Mouse (Mus musculus) right cerebral cortex, postnatal 36 days (tissue): Measurements from ENCODE around the gene Tnfsf13.
"Not testable (repeated sequence)": the region's sequence is repeated elsewhere in the genome, so short reads cannot be mapped to it uniquely, and the experiment has no call there.

Experiments
- DNase-seq, 2 experiments: peaks; one replicate each; pipeline ENCODE4 v3.0.0; 2022; ENCODE audit warnings: low spot score in 2 of 2, mixed read lengths in 1 of 2

Gene Tnfsf13

DNA sequence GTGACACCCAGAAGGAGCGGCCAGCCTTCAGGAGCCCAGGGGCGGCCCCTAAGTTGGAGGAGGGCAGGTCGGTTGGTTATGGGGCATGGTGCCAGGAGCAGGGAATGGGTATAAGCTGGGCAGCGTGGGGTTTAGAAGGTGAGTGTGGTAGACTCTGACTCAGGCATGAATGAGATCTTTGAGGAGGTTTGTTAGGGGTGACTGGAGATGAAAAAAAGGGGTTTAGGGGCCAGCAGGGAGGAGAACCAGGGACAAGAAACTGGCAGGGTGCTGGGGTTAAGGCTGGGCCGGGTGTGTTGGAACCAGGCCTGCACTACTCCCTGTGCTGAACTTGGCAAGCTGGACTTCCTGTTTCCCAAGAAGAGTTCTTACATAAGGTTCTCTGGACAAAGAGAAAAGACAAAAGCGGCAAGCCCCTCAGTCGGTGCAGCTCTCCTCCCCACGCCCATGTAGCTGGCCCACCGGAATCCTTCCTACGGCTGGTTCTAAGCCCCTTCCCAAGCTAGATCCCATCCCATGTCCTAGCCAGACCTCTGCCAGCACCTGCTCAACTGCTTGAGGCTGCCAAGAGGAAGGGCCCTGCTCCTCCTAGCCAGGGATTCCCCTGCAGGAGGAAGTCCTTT, at the start of gene Tnfsf13:
Gene Tnfsf13, minus strand, starts transcription at position 259 of the 623 bp plus-strand sequence.
- peak; percentile 37 to 50 for DNase-seq

DNA sequence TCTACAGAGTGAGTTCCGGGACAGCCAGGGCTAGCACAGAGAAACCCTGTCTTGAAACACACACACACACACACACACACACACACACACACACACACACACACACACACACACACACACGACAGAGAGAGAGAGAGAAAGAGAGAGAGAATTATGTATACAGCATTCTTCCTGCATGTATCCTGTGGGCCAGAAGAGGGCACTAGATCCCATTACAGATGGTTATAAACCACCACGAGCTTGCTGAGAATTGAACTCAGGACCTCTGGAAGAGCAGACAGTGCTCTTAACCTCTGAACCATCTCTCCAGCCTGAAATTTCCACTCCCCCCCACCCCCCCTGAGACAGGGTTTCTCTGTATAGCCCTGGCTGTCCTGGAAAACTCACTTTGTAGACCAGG, 45.8 kb upstream of the Tnfsf13 start:
- DNase-seq = not testable (repeated sequence)

GRCm38 (mm10) chr11:69729063-69729462, 43.5 kb upstream of the Tnfsf13 start:
- no peak for DNase-seq

GRCm38 (mm10) chr11:69725951-69726350, 40.4 kb upstream of the Tnfsf13 start:
- no peak for DNase-seq

- DNase-seq = no peak
Measured at GRCm38 (mm10) chr11:69723074-69723473, 37.5 kb upstream of the Tnfsf13 start.

- no peak for DNase-seq
Measured at GRCm38 (mm10) chr11:69720852-69721251, 35.3 kb upstream of the Tnfsf13 start.

DNA sequence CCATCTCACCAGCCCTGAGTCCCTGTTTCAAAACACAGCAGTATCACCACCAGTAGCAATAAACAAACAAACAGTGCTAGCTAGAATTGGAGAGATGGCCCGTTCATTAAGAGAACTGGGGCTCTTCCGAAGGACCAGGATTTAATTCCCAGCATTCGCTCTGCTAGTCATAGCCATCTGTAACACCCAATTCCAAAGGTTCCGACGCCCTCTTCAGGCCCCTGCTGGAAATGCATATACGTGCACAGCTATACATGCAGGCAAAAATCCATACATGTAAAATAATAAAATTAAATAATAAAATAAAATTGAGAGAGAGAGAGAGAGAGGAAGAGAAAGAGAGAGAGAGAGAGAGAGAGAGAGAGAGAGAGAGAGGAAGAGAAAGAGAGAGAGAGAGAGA, 33.8 kb upstream of the Tnfsf13 start:
- no peak for DNase-seq

- no peak for DNase-seq
Measured at GRCm38 (mm10) chr11:69718661-69719060, 33.1 kb upstream of the Tnfsf13 start.

GRCm38 (mm10) chr11:69716953-69717352, 31.4 kb upstream of the Tnfsf13 start:
- no peak for DNase-seq

GRCm38 (mm10) chr11:69715929-69716328, 30.3 kb upstream of the Tnfsf13 start:
- no peak for DNase-seq

- DNase-seq = no peak
Measured at GRCm38 (mm10) chr11:69715482-69715881, 29.9 kb upstream of the Tnfsf13 start.

DNA sequence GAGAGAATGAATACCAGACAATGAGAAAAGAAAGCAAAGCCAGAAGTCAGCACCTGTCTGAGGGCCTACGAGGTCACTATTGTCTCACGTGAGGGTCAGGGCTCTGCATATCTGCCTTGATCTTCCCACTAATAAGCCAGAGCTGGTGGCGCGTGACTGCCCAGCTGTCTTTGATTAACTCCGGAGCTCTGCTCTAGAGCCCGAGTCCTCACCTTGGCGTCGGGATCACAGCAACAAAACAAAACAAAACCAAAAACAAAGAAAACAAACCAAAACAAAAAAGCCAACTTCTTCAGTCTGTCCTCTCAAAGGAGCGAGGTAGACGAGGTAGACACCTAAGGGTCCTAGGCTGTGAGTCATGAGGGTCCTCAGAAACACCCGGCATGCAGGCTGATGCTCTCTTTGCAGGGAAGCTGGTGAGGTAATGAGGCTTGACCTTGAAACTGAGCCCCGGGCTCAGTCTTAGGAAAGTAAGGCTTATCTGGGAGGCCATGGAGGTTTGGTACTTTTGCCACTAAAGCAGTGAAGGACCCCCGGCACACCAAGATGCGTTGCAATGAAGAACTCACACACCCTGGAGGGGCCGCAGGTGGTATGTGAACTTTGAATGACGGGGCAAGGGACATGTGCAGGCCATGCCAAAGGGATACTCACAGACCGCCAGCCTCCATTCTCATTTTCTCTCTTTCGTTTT, 29.2 kb upstream of the Tnfsf13 start:
- no peak for DNase-seq

GRCm38 (mm10) chr11:69712954-69713672, 27.5 kb upstream of the Tnfsf13 start:
- no peak for DNase-seq

GRCm38 (mm10) chr11:69711082-69711481, 25.5 kb upstream of the Tnfsf13 start:
- DNase-seq = no peak

DNA sequence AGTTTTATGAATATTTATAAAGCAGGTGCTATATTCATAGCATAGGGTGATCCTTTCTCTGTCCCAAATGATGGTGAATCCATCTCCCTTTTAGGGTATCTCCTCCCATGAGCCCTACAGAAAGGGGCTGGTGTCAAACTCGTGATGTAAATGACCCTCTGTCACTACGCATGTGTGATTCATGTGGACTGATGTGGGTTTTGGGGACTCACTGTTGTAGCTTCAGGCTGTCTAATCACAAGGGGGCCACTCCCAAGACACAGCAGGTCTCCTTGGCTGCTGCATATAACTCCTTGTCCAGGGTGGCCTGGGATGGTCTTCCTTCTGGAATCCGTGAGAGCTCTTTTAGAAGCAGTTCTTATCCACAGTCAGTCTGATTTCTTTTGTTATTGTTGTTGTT, 24.9 kb upstream of the Tnfsf13 start:
- DNase-seq = no peak

DNA sequence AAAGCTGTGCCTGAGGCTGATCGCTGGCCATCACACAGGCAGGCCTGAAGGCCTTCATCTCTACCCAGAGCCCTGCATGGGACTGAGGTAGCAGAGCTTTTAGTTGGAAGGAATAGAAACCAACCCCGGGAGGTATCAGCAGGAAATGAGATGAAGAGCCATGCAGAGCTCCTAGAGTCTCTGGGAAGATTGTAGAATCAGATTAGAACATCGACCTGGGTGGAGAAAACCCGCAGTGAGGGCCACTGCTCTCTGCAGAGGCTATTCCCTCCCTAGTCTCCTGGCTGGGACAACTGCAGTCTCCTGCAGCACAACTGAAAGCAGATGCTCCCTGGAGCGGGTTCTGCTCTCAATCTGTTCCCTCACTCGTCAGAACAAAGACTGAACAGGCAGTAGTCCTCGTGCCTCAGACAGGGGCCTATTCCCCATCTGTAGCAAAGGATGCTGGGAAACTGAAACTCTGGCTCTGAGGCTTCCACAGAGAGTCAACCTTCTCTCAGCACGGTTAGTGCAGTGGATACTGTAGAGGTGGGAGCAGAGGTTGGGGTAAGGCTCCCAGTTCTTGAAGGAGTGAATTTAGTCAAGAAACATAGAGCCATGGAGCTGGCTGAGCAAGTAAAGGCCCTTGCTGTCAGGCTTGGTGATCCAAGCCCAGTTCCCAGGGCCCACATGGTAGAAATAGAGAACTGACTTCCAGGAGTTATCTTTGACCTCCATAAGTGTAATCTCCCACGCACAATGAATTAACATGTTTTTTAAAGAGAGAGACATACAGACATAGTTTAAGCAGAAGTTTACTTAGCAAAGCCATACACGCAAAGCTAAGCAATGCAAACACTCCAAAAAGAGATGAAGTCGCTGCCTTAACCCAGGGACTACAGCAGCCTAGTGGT, 24.2 kb upstream of the Tnfsf13 start:
- no peak for DNase-seq

- DNase-seq = no peak
Measured at GRCm38 (mm10) chr11:69708614-69709265, 23.2 kb upstream of the Tnfsf13 start.

- no peak for DNase-seq
Measured at GRCm38 (mm10) chr11:69707873-69708381, 22.3 kb upstream of the Tnfsf13 start.

- no peak for DNase-seq
Measured at GRCm38 (mm10) chr11:69707480-69707847, 21.9 kb upstream of the Tnfsf13 start.

DNA sequence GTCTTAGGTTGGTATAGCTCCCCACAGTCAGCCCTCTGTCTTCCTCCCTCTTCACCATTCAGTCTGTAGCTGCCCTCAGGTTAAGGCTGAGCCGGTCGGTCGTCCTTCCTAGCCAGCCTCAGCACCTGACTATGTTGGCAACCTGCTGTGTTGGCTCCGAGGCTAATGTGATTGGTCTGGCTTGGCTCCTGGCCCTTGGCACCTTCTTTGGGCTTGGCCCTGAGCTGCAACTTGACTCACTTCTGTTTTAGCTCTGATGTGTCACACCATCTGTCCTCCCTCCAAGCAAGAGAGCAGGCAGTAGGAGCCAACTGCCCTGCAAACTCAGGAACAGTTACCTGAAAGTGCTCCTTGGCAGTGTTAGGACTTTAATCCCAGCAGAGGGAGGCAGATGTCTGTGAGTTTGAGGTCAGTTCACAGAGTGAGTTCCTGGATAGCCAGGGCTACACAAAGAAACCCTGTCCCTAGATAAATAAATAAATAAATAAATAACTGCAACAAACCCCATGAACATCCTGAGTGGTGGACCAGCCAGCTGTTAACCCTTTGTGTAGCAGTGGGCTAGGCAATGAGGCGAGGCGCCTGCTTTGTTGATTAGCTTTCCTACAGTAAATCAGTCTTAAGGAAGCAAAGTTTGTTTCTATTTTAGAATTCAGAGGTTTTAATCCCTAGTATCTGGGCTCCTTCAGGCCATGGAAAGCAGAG, 21.3 kb upstream of the Tnfsf13 start:
- DNase-seq = no peak

DNA sequence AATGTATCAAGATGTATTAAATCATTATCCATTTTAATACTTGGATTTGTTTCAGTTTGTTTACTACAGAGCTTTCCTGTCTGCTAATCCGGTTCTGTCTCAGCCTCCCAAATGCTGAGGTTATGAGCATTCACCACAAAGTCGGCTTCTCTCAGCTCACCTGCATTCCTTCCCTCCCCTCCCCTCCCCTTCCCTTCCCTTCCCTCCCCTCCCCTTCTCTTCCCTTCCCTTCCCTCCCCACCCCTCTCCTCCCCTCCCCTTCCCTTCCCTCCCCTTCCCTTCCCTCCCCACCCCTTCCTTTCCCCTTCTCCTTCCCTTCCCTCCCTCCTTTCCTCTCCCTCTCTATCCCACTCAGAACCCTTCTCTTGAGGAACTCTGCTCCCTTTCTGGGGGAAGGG, 19.0 kb upstream of the Tnfsf13 start:
- DNase-seq = no peak
